Mouse (Mus musculus) stomach, postnatal 0 days (tissue): Measurements from ENCODE around the gene Plau. TPM values are rescaled to one million over a fixed set of nuclear protein-coding genes. Genes with fewer than 3 reads are reported as not detected.

Experiments
- ATAC-seq: fragments of 200-750 bp; cut with Nextera tagmentation; 2 replicates; pipeline ENCODE4 v1.8.0; 2017; ENCODE audit not compliant: low FRiP score, low TSS enrichment
- DNase-seq: peaks from one replicate; pipeline ENCODE4 v3.0.0-alpha.2; 2016; ENCODE audit warnings: low spot score
- H3K27ac ChIP-seq: fragments of 300-500 bp; sonication (generic); replicated peaks from 2 replicates; pipeline ENCODE4 v1.5.1; 2014; ENCODE audit warnings: mild to moderate bottlenecking, control low read depth
- H3K27me3 ChIP-seq: fragments of 300-500 bp; sonication (generic); 2 replicates; pipeline ENCODE4 v1.6.1; 2014; ENCODE audit warnings: low read length; ENCODE audit not compliant: control insufficient read depth, insufficient read depth
- H3K36me3 ChIP-seq: fragments of 300-500 bp; sonication (generic); 2 replicates; pipeline ENCODE4 v1.6.1; 2014; ENCODE audit warnings: low read length, mixed read lengths; ENCODE audit not compliant: control insufficient read depth, insufficient read depth
- H3K4me1 ChIP-seq: fragments of 300-500 bp; sonication (generic); replicated peaks from 2 replicates; pipeline ENCODE4 v1.6.1; 2014; ENCODE audit warnings: antibody characterized with exemption; ENCODE audit not compliant: control insufficient read depth, insufficient read depth
- H3K4me2 ChIP-seq: fragments of 300-500 bp; sonication (generic); replicated peaks from 2 replicates; pipeline ENCODE4 v1.6.1; 2014; ENCODE audit warnings: low read depth, mild to moderate bottlenecking, control low read depth, moderate library complexity
- H3K4me3 ChIP-seq: fragments of 300-500 bp; sonication (generic); 2 replicates; pipeline ENCODE4 v1.5.1; 2014; ENCODE audit warnings: low read depth, low read length, control low read depth
- H3K9ac ChIP-seq: fragments of 300-500 bp; sonication (generic); 2 replicates; pipeline ENCODE4 v1.6.1; 2014; ENCODE audit warnings: mild to moderate bottlenecking, low read length, control low read depth, mixed read lengths
- H3K9me3 ChIP-seq: fragments of 300-500 bp; sonication (generic); 2 replicates; pipeline ENCODE4 v1.6.1; 2016; ENCODE audit warnings: low read length; ENCODE audit not compliant: control insufficient read depth
- CTCF ChIP-seq: IDR thresholded peaks from 2 replicates; pipeline ENCODE4 v1.5.1; 2016; ENCODE audit warnings: antibody characterized with exemption, low read depth, mild to moderate bottlenecking, moderate library complexity
- EP300 ChIP-seq: optimal IDR thresholded peaks from 2 replicates; pipeline ENCODE3; 2016; ENCODE audit warnings: antibody characterized with exemption
- WGBS: fragments of 180-500 bp; shearing (Covaris S2); extraction: QIAGEN DNeasy Blood & Tissue Kit; methylation state at CpG from one replicate; pipeline ENCODE4 v1.1.7; 2014; 5-methylcytosine and 5-hydroxymethylcytosine counted together
- polyA plus RNA-seq: library from polyadenylated mRNA; unstranded; fragments of >200 nt; fragmentation: Nextera tagmentation; extraction: Ambion mirVana; gene quantifications from 2 replicates; pipeline ENCODE4 v1.2.1, GENCODE M21; 2015

Gene Plau
- polyA plus RNA-seq, 1 experiment from 2014 or later: 3.1 TPM

DNA sequence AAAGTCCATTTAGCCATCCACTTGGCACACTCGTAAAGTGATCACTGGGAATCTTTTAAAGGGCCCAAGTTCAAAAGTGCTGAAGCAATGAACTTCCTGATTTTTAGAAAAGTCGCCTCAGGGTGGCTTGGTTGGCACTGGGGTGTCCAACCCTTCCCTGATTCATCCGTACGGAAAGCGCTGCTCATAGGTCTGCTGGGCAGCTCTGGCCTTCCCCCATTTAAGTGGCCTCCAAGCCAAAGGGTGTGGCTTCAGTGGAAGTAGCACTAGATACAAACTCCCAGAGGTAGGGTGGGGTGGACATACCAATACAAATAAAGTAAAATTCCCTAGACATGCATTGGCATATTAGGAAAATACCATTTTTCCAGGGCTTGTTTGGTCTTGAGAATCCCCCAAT, 9.0 kb upstream of the Plau start:
- H3K9ac ChIP-seq: no peak overlapping the region
- H3K27me3 ChIP-seq: no peaks in the 10 kb centered on the region
- 79% methylated on average over 5 of the region's 5 CpGs for WGBS
- no peak overlapping the region for H3K4me2 ChIP-seq
- no peak overlapping the region for H3K4me3 ChIP-seq
- TF ChIP-seq CTCF (no peak), EP300 (no peak)
- no peaks in the 10 kb centered on the region for H3K9me3 ChIP-seq
- H3K4me1 ChIP-seq: no peaks in the 10 kb centered on the region; the same call in 1 of the 2 replicates
- H3K27ac ChIP-seq: no peak overlapping the region
- DNase-seq (no peak), ATAC-seq (no peak)
- H3K36me3 ChIP-seq: no peaks in the 10 kb centered on the region

DNA sequence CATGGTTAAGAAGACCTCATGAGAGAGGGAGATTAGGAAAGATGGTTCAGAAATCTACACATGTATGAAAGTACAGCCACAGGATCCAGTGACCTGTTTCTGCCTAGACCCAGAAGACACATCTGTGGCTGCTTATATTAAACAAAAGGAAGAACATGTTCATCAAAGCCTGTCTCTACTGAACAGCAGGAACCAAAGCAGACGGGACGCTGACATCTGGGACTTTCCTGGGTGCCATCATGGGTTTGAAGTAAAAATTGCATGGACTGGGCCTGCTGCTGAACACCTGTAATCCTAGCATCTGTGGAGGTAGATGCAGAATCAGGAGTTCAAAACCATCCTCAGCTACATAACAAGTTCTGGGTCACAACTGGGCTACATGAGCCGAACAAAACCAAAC, 7.9 kb upstream of the Plau start:
- H3K4me3 ChIP-seq: no peak overlapping the region
- no peak overlapping the region for H3K27ac ChIP-seq
- no peak overlapping the region for H3K9ac ChIP-seq
- no peaks in the 10 kb centered on the region; the same call in 1 of the 2 replicates for H3K4me1 ChIP-seq
- H3K36me3 ChIP-seq: no peaks in the 10 kb centered on the region
- WGBS: 78% methylated on average over 3 of the region's 3 CpGs
- no peaks in the 10 kb centered on the region for H3K9me3 ChIP-seq
- ATAC-seq: no peak
- H3K27me3 ChIP-seq: no peaks in the 10 kb centered on the region
- H3K4me2 ChIP-seq: no peak overlapping the region
- DNase-seq: no peak
- TF ChIP-seq CTCF (no peak), EP300 (no peak)

GRCm38 (mm10) chr14:20829523-20830366, 6.7 kb upstream of the Plau start:
- H3K27ac ChIP-seq: no peak overlapping the region
- WGBS: 53% methylated on average over 12 of the region's 12 CpGs
- ATAC-seq: no peak
- no peak for DNase-seq
- no peak overlapping the region for H3K4me3 ChIP-seq
- no peaks in the 10 kb centered on the region; the same call in 1 of the 2 replicates for H3K4me1 ChIP-seq
- TF ChIP-seq EP300: no peak
- no peak for TF ChIP-seq CTCF
- H3K36me3 ChIP-seq: no peaks in the 10 kb centered on the region
- no peak overlapping the region for H3K9ac ChIP-seq
- H3K27me3 ChIP-seq: no peaks in the 10 kb centered on the region
- H3K9me3 ChIP-seq: no peaks in the 10 kb centered on the region
- no peak overlapping the region for H3K4me2 ChIP-seq

DNA sequence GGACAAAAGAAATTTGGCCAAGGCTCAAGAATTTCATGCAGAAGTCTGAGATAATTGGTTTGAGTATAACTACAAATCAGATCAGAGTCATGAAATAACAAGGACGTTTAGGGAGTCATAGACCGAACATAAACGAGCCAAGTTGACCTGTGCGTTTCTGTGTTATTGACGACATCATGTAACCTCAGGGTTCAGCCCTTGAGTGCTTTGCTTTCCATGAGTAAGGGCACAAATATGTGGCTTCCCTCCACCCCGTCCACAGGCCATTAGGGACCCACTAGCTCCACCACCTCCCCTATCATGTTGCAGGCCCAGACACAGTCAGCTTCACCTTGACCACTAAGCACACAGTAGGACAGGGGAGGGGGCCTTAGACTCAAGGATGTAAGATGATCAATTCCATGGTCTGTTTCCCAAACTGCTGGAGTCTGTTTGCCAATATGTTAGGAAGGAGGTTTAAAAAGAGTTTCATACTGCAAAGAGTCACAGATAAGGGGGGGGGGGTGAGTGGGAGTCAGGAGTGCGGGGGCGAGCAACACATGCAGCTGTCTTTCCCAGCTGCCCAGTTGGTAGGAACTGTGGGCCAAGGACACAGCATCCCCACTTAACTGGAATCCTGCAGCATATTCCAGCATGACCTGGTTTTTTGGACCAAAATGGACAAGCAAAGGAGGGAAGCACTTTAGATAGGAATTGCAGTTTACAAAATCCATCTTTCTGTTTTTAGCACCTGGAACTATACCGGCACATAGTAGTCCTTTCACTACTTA, 5.1 kb upstream of the Plau start:
- Histone ChIP-seq H3K27ac (no peak overlapping the region), H3K4me1 (no peaks in the 10 kb centered on the region; the same call in 1 of the 2 replicates), H3K27me3 (no peaks in the 10 kb centered on the region), H3K4me3 (no peak overlapping the region), H3K9me3 (no peaks in the 10 kb centered on the region), H3K36me3 (no peaks in the 10 kb centered on the region), H3K9ac (no peak overlapping the region), H3K4me2 (no peak overlapping the region)
- TF ChIP-seq CTCF (no peak), EP300 (no peak)
- DNase-seq (no peak), ATAC-seq (peak; percentile 57; the same call in 1 of the 2 replicates)
- 44% methylated on average over 9 of the region's 9 CpGs for WGBS

GRCm38 (mm10) chr14:20831915-20832314, 4.5 kb upstream of the Plau start:
- Histone ChIP-seq H3K4me2 (no peak overlapping the region), H3K4me3 (no peak overlapping the region), H3K4me1 (no peaks in the 10 kb centered on the region; the same call in 1 of the 2 replicates), H3K27ac (no peak overlapping the region), H3K9ac (no peak overlapping the region), H3K27me3 (no peaks in the 10 kb centered on the region), H3K36me3 (no peaks in the 10 kb centered on the region), H3K9me3 (no peaks in the 10 kb centered on the region)
- ATAC-seq (no peak), DNase-seq (no peak)
- TF ChIP-seq EP300 (no peak), CTCF (no peak)
- WGBS: 58% methylated on average over 1 of the region's 1 CpGs

GRCm38 (mm10) chr14:20833525-20833924, 2.9 kb upstream of the Plau start:
- no peak for TF ChIP-seq EP300
- no peak for TF ChIP-seq CTCF
- WGBS: 76% methylated on average over 4 of the region's 4 CpGs
- H3K36me3 ChIP-seq: no peaks in the 10 kb centered on the region
- ATAC-seq (no peak), DNase-seq (no peak)
- no peaks in the 10 kb centered on the region for H3K9me3 ChIP-seq
- no peak overlapping the region for H3K27ac ChIP-seq
- H3K27me3 ChIP-seq: no peaks in the 10 kb centered on the region
- H3K4me1 ChIP-seq: no peaks in the 10 kb centered on the region; the same call in 1 of the 2 replicates
- no peak overlapping the region for H3K4me3 ChIP-seq
- no peak overlapping the region for H3K4me2 ChIP-seq
- no peak overlapping the region for H3K9ac ChIP-seq
